Mouse (Mus musculus) liver, adult 2 months (tissue): ENCODE data around the gene 1700003E16Rik.

ENCODE experiments used
- CTCF ChIP-seq: fragments of 200-500 bp; IDR thresholded peaks from 2 replicates; pipeline ENCODE4 v1.5.1; 2011; ENCODE audit warnings: low read depth, low read length, control low read depth
- POLR2A ChIP-seq: fragments of 200-500 bp; IDR thresholded peaks from 2 replicates; pipeline ENCODE4 v1.6.1; 2011; ENCODE audit warnings: low read length, control low read depth; ENCODE audit not compliant: insufficient read depth; ENCODE audit errors: extremely low read depth

DNA sequence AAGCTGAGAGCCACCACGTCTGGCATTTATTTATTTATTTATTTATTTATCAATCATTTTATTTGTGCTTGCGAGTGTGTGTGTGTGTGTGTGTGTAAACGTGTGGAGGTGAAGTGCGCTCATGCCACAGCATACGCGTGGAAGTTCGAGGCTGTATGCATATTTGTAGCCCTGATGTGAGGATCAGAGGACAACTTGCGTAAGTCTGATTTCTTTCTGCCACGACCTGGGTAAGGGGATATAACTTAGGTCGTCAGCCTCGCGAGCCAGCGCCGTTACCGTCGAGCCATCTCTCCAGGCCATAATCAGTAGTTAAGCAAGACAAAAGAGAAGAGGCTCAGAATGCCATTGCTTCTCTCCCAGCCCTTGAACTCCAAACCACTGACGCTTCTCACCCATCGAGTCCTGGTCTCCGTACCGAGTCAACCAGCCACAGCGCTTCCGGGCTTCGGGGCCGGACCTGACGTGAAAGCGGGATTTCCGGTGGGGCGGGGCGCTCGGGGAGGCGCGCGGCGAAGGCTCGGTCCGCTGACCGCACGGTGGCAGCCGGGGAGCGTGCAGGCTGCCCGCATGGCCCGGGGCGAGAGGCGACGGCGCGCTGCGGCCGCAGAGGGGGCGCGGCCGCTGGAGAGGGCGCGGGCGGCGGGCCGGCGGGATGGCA is 41.1 kb upstream of the 1700003E16Rik start, which contains the start of gene Mogs:
- peak; percentile 88 for TF ChIP-seq POLR2A
- peak; percentile 62 for TF ChIP-seq CTCF
